Comparison of ENCODE assay signal across 8 mouse cellular contexts in the genomic region with DNA sequence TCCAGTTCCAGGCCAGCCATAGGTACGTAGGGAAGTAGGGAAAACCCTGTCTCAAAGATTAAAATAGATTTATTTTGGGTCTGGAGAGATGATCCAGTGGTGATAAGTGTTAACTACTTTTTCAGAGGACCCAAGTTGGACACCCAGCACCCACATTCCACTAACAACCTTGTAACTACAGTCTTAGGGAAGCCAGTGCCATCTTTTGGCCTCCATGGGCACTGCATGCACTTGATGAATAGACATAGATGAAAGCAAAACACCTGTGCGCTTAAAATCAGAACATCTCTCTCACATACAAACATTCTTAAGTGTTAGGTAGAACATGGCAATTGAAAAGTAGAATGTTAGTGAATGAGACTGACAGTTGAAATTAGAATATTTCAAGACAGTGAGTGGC. TPM values are rescaled to one million over a fixed set of nuclear protein-coding genes. Genes with fewer than 3 reads are reported as not detected.
DNase-seq lines count a peak whose midpoint lies in the region; ATAC-seq and TF ChIP-seq lines count a peak whose summit lies in the region.

No protein-coding gene starts in this region.

- H3K9ac ChIP-seq in intestine, postnatal 0 days (ENCODE audit: low read depth, low read length) = no peak overlapping the region
- no peak overlapping the region for H3K9ac ChIP-seq in midbrain, postnatal 0 days (replicated peaks; ENCODE audit: low read length, poor library complexity, severe bottlenecking)

- H3K36me3 ChIP-seq in embryonic facial prominence, embryonic 10.5 days (replicated peaks) = peaks cover 69% of the 10 kb centered on the region
- H3K36me3 ChIP-seq in intestine, postnatal 0 days (ENCODE audit: control insufficient read depth, insufficient read depth) = peaks cover 35% of the 10 kb centered on the region
- peaks cover 35% of the 10 kb centered on the region for H3K36me3 ChIP-seq in midbrain, postnatal 0 days (ENCODE audit: insufficient read depth, low read length)

- DNase-seq in cerebellum, postnatal 10 days = peak; percentile 13 to 26
- DNase-seq in cerebellum, postnatal 4 days (ENCODE audit: low spot score in 2 of 2) = no peak
- peak; percentile 58 for DNase-seq in 3T3-L1 (ENCODE audit: low read depth, low spot score)
- DNase-seq in embryonic facial prominence, embryonic 10.5 days (ENCODE audit: low spot score) = no peak
- DNase-seq in midbrain, postnatal 0 days (ENCODE audit: low spot score) = peak; percentile 26
- DNase-seq in adrenal gland, adult 18-20 months (ENCODE audit: low spot score in 2 of 2) = no peak
- DNase-seq in left cerebral cortex, adult 9 months (ENCODE audit: low spot score in 2 of 2) = no peak

- H3K4me3 ChIP-seq in embryonic facial prominence, embryonic 10.5 days = peak overlapping the region; percentile 97
- no peak overlapping the region for H3K4me3 ChIP-seq in intestine, postnatal 0 days (ENCODE audit: low read depth, low read length)
- H3K4me3 ChIP-seq in midbrain, postnatal 0 days (ENCODE audit: low read depth, low read length) = peak overlapping the region; percentile 95; the same call in 1 of the 2 replicates

- TF ChIP-seq CTCF in intestine, postnatal 0 days (IDR thresholded peaks at IDR 0.05; ENCODE audit: low read depth) = peak; percentile 63
- peak; percentile 59 for TF ChIP-seq CTCF in midbrain, postnatal 0 days (IDR thresholded peaks at IDR 0.05)

- 94% methylated on average over 2 of the region's 2 CpGs for WGBS in embryonic facial prominence, embryonic 10.5 days
- WGBS in intestine, postnatal 0 days = 92% methylated on average over 2 of the region's 2 CpGs
- WGBS in midbrain, postnatal 0 days = 93% methylated on average over 2 of the region's 2 CpGs

- peaks cover 26% of the 10 kb centered on the region for H3K4me1 ChIP-seq in embryonic facial prominence, embryonic 10.5 days
- no peaks in the 10 kb centered on the region; the same call in 1 of the 2 replicates for H3K4me1 ChIP-seq in intestine, postnatal 0 days (replicated peaks; ENCODE audit: control insufficient read depth, insufficient read depth, low read length)
- H3K4me1 ChIP-seq in midbrain, postnatal 0 days (ENCODE audit: insufficient read depth, low read length) = 0 out of 2 replicates have a peak, but pooled peaks cover 4% of the 10 kb centered on the region

- H3K27me3 ChIP-seq in embryonic facial prominence, embryonic 10.5 days (replicated peaks; ENCODE audit: low read depth, poor library complexity, severe bottlenecking) = no peaks in the 10 kb centered on the region
- H3K27me3 ChIP-seq in intestine, postnatal 0 days (replicated peaks; ENCODE audit: control insufficient read depth, insufficient read depth, low read length) = no peaks in the 10 kb centered on the region
- H3K27me3 ChIP-seq in midbrain, postnatal 0 days (ENCODE audit: insufficient read depth, low read length) = no peaks in the 10 kb centered on the region

- H3K4me2 ChIP-seq in intestine, postnatal 0 days (replicated peaks; ENCODE audit: low read depth) = 0 out of 2 replicates have a peak overlapping the region, but pooled peaks have one; percentile 95
- peak overlapping the region; percentile 73; the same call in 1 of the 2 replicates for H3K4me2 ChIP-seq in midbrain, postnatal 0 days (ENCODE audit: low read depth, low read length, poor library complexity, severe bottlenecking)

- no peak overlapping the region for H3K27ac ChIP-seq in embryonic facial prominence, embryonic 10.5 days (replicated peaks)
- no peak overlapping the region for H3K27ac ChIP-seq in intestine, postnatal 0 days (ENCODE audit: low read depth, low read length)
- H3K27ac ChIP-seq in midbrain, postnatal 0 days (ENCODE audit: low read depth, low read length) = no peak overlapping the region

- ATAC-seq in intestine, postnatal 0 days = no peak
- ATAC-seq in midbrain, postnatal 0 days (ENCODE audit: low FRiP score) = no peak

- no peaks in the 10 kb centered on the region for H3K9me3 ChIP-seq in embryonic facial prominence, embryonic 10.5 days
- no peaks in the 10 kb centered on the region for H3K9me3 ChIP-seq in intestine, postnatal 0 days (ENCODE audit: control insufficient read depth)
- no peaks in the 10 kb centered on the region for H3K9me3 ChIP-seq in midbrain, postnatal 0 days (ENCODE audit: low read length)

RNA-seq across cellular contexts. Expression of a gene that starts 0.8 kb away (rescaled TPM):
- polyA plus RNA-seq in embryonic facial prominence, embryonic 10.5 days (2016; fragmentation: Nextera tagmentation; extraction: Ambion mirVana) = 459 and 473 TPM in 2 replicates
- 556 and 605 TPM in 2 replicates for polyA plus RNA-seq in intestine, postnatal 0 days (2015; fragmentation: Nextera tagmentation; extraction: Ambion mirVana)
- total RNA-seq in midbrain, postnatal 0 days (2014; rRNA removed) = 239 and 270 TPM in 2 replicates
- 539 and 548 TPM in 2 replicates for polyA plus RNA-seq in midbrain, postnatal 0 days (2015; fragmentation: Nextera tagmentation; extraction: Ambion mirVana)
- 100 to 1,000 TPM; 342 to 391 TPM for total RNA-seq in adrenal gland, adult 18-20 months (2021)

RNA-seq across cellular contexts. Expression of a gene that starts 1.5 kb away (rescaled TPM):
- 180 and 193 TPM in 2 replicates for polyA plus RNA-seq in embryonic facial prominence, embryonic 10.5 days (2016; fragmentation: Nextera tagmentation; extraction: Ambion mirVana)
- 33.1 and 33.4 TPM in 2 replicates for polyA plus RNA-seq in intestine, postnatal 0 days (2015; fragmentation: Nextera tagmentation; extraction: Ambion mirVana)
- 56.4 and 65.1 TPM in 2 replicates for total RNA-seq in midbrain, postnatal 0 days (2014; rRNA removed)
- 87.9 and 88.1 TPM in 2 replicates for polyA plus RNA-seq in midbrain, postnatal 0 days (2015; fragmentation: Nextera tagmentation; extraction: Ambion mirVana)
- 10 to 100 TPM; 44.0 to 66.5 TPM for total RNA-seq in adrenal gland, adult 18-20 months (2021)

RNA-seq across cellular contexts. Expression of a gene that starts 12.8 kb away (rescaled TPM):
- polyA plus RNA-seq in embryonic facial prominence, embryonic 10.5 days (2016; fragmentation: Nextera tagmentation; extraction: Ambion mirVana) = 2.0 and 2.7 TPM in 2 replicates
- polyA plus RNA-seq in intestine, postnatal 0 days (2015; fragmentation: Nextera tagmentation; extraction: Ambion mirVana) = 0.20 and 0.31 TPM in 2 replicates
- 4.8 and 6.8 TPM in 2 replicates for total RNA-seq in midbrain, postnatal 0 days (2014; rRNA removed)
- 4.8 and 7.6 TPM in 2 replicates for polyA plus RNA-seq in midbrain, postnatal 0 days (2015; fragmentation: Nextera tagmentation; extraction: Ambion mirVana)
- under 1 TPM; 0.48 to 0.93 TPM for total RNA-seq in adrenal gland, adult 18-20 months (2021)

RNA-seq across cellular contexts. Expression of a gene that starts 28.2 kb away (rescaled TPM):
- 0.34 and 0.61 TPM in 2 replicates for polyA plus RNA-seq in embryonic facial prominence, embryonic 10.5 days (2016; fragmentation: Nextera tagmentation; extraction: Ambion mirVana)
- 0.89 and 1.7 TPM in 2 replicates for polyA plus RNA-seq in intestine, postnatal 0 days (2015; fragmentation: Nextera tagmentation; extraction: Ambion mirVana)
- 0.33 and 1.0 TPM in 2 replicates for total RNA-seq in midbrain, postnatal 0 days (2014; rRNA removed)
- 0.25 and 0.40 TPM in 2 replicates for polyA plus RNA-seq in midbrain, postnatal 0 days (2015; fragmentation: Nextera tagmentation; extraction: Ambion mirVana)
- total RNA-seq in adrenal gland, adult 18-20 months (2021) = 1 to 10 TPM; 1.0 to 1.2 TPM

RNA-seq across cellular contexts. Expression of a gene that starts 53.7 kb away (rescaled TPM):
- polyA plus RNA-seq in embryonic facial prominence, embryonic 10.5 days (2016; fragmentation: Nextera tagmentation; extraction: Ambion mirVana) = 0.21 and 0.79 TPM in 2 replicates
- not detected in 2 replicates for polyA plus RNA-seq in intestine, postnatal 0 days (2015; fragmentation: Nextera tagmentation; extraction: Ambion mirVana)
- 2.5 and 5.3 TPM in 2 replicates for total RNA-seq in midbrain, postnatal 0 days (2014; rRNA removed)
- 5.6 and 7.3 TPM in 2 replicates for polyA plus RNA-seq in midbrain, postnatal 0 days (2015; fragmentation: Nextera tagmentation; extraction: Ambion mirVana)
- not detected for total RNA-seq in adrenal gland, adult 18-20 months (2021)

Comparison
In these comparisons a context has a peak if more than half of its experiments do, and no peak if none do; other contexts are left out.
1. DNase-seq: peak in cerebellum, postnatal 10 days (2 of 2), 3T3-L1 (single experiment) and midbrain, postnatal 0 days (single experiment); none in cerebellum, postnatal 4 days (0 of 2), embryonic facial prominence, embryonic 10.5 days (single experiment), adrenal gland, adult 18-20 months (0 of 2) and left cerebral cortex, adult 9 months (0 of 2).